Mouse (Mus musculus): ENCODE data around the gene Tex13b. TPM values are rescaled to one million over a fixed set of nuclear protein-coding genes. Genes with fewer than 3 reads are reported as not detected.
"Not testable (repeated sequence)": the region's sequence is repeated elsewhere in the genome, so short reads cannot be mapped to it uniquely, and the experiment has no call there.

Tex13b gene
- not detected for total RNA-seq (2021)
- long read RNA-seq, experiment 1: 0 reads
- long read RNA-seq, experiment 2: 0 reads

GRCm38 (mm10) chrX:140813312-140814006 lies at the start of gene Tex13b:
Tex13b (minus strand) TSS chrX:140813433.
- no peak for DNase-seq (ENCODE audit: low spot score in 2 of 2)

- no peak for DNase-seq (ENCODE audit: low spot score in 2 of 2)
Measured at GRCm38 (mm10) chrX:140862760-140863159, 49.5 kb upstream of the Tex13b start.

GRCm38 (mm10) chrX:140857445-140857844 lies 44.2 kb upstream of the Tex13b start:
- DNase-seq (ENCODE audit: low spot score in 2 of 2): no peak

GRCm38 (mm10) chrX:140857040-140857439 lies 43.8 kb upstream of the Tex13b start:
- DNase-seq (ENCODE audit: low spot score in 2 of 2): not testable (repeated sequence)

- no peak for DNase-seq (ENCODE audit: low spot score in 2 of 2)
Measured at GRCm38 (mm10) chrX:140854561-140854960, 41.3 kb upstream of the Tex13b start.

GRCm38 (mm10) chrX:140845401-140845800 lies 32.2 kb upstream of the Tex13b start:
- not testable (repeated sequence) for DNase-seq (ENCODE audit: low spot score in 2 of 2)

- no peak for DNase-seq (ENCODE audit: low spot score in 2 of 2)
Measured at GRCm38 (mm10) chrX:140839887-140840286, 26.7 kb upstream of the Tex13b start.

- DNase-seq (ENCODE audit: low spot score in 2 of 2): no peak
Measured at GRCm38 (mm10) chrX:140838077-140838476, 24.8 kb upstream of the Tex13b start.

GRCm38 (mm10) chrX:140831706-140832105 lies 18.5 kb upstream of the Tex13b start:
- DNase-seq (ENCODE audit: low spot score in 2 of 2): no peak

- no peak for DNase-seq (ENCODE audit: low spot score in 2 of 2)
Measured at GRCm38 (mm10) chrX:140822295-140822694, 9.1 kb upstream of the Tex13b start.

GRCm38 (mm10) chrX:140805340-140805739 lies 7.9 kb downstream of the Tex13b start:
- no peak for DNase-seq (ENCODE audit: low spot score in 2 of 2)

- no peak for DNase-seq (ENCODE audit: low spot score in 2 of 2)
Measured at GRCm38 (mm10) chrX:140769794-140770193, 43.4 kb downstream of the Tex13b start.

Other genes starting within 250 kb of the Tex13b start
- 100 to 1,000 TPM; 116 to 148 TPM for gene Tsc22d3, start 212.8 kb downstream of the Tex13b start, total RNA-seq (2021)
- 10 to 100 TPM; 24.9 to 31.1 TPM for gene Mid2, start 148.8 kb downstream of the Tex13b start, total RNA-seq (2021)
- gene Vsig1, start 94.2 kb upstream of the Tex13b start, total RNA-seq (2021): not detected
- gene Psmd10, start 143.3 kb upstream of the Tex13b start, total RNA-seq (2021): 10 to 100 TPM; 28.2 to 28.8 TPM
- gene Atg4a, start 143.5 kb upstream of the Tex13b start, total RNA-seq (2021): 10 to 100 TPM; 14.9 to 16.6 TPM